34 mouse cellular contexts compared by ENCODE assay signal in genomic region chr5:138941842-138942241, GRCm38 (mm10).
"Had no signal": no experiment of that assay in that cellular context is flagged by ENCODE, and none has a peak within 500 bp of the region (broad histone marks: within the 10 kb centered on the region; RNA-seq: fewer than 3 reads in every experiment).

No protein-coding gene starts in this region.

- H3K4me3 ChIP-seq: heart, embryonic 10.5 days; heart, embryonic 12.5 days; heart, embryonic 13.5 days; heart, embryonic 15.5 days; hindbrain, embryonic 10.5 days; hindbrain, embryonic 12.5 days; hindbrain, embryonic 13.5 days; hindbrain, embryonic 15.5 days; intestine, embryonic 15.5 days; kidney, embryonic 15.5 days; layer of hippocampus, adult 2 months had no signal

- H3K36me3 ChIP-seq: heart, embryonic 10.5 days; heart, embryonic 12.5 days; heart, embryonic 13.5 days; heart, embryonic 15.5 days; hindbrain, embryonic 10.5 days; hindbrain, embryonic 12.5 days; hindbrain, embryonic 13.5 days; hindbrain, embryonic 15.5 days; intestine, embryonic 15.5 days; kidney, embryonic 15.5 days had no signal

- H3K27ac ChIP-seq: heart, embryonic 10.5 days; heart, embryonic 13.5 days; heart, embryonic 15.5 days; hindbrain, embryonic 10.5 days; hindbrain, embryonic 12.5 days; hindbrain, embryonic 13.5 days; hindbrain, embryonic 14.5 days; hindbrain, embryonic 15.5 days; hindbrain, postnatal 0 days; intestine, embryonic 15.5 days; kidney, embryonic 15.5 days; kidney, postnatal 0 days; layer of hippocampus, adult 2 months had no signal

- DNase-seq: heart, postnatal 10 days; heart, postnatal 36 days; heart, postnatal 4 days; kidney, adult 11 months; kidney, adult 18-20 months; kidney, adult 2 months; kidney, adult 8-10 months; kidney, adult 9 months; kidney, postnatal 10 days; kidney, postnatal 14 days; kidney, postnatal 25 days; kidney, postnatal 36 days; kidney, postnatal 4 days; layer of hippocampus, adult 9-11 months; layer of hippocampus, postnatal 36 days had no signal

- H3K4me2 ChIP-seq: heart, embryonic 11.5 days; heart, embryonic 12.5 days; heart, embryonic 13.5 days; heart, embryonic 15.5 days; hindbrain, embryonic 12.5 days; hindbrain, embryonic 13.5 days; hindbrain, embryonic 14.5 days; hindbrain, embryonic 15.5 days; intestine, embryonic 15.5 days; kidney, embryonic 15.5 days had no signal

- H3K9me3 ChIP-seq: heart, embryonic 10.5 days; heart, embryonic 12.5 days; heart, embryonic 13.5 days; heart, embryonic 15.5 days; hindbrain, embryonic 10.5 days; hindbrain, embryonic 12.5 days; hindbrain, embryonic 13.5 days; hindbrain, embryonic 15.5 days; intestine, embryonic 15.5 days; kidney, embryonic 15.5 days had no signal

- ATAC-seq: hindbrain, embryonic 16.5 days; hindbrain, postnatal 0 days; inflammation-experienced regulatory T-cells, adult 6 months; intestine, embryonic 15.5 days; intestine, embryonic 16.5 days; intestine, postnatal 0 days had no signal

- H3K27me3 ChIP-seq: heart, embryonic 12.5 days; heart, embryonic 13.5 days; heart, embryonic 15.5 days; hindbrain, embryonic 12.5 days; hindbrain, embryonic 13.5 days; hindbrain, embryonic 15.5 days; intestine, embryonic 15.5 days; kidney, embryonic 15.5 days had no signal

- H3K9ac ChIP-seq: heart, embryonic 12.5 days; heart, embryonic 13.5 days; heart, embryonic 15.5 days; hindbrain, embryonic 12.5 days; hindbrain, embryonic 13.5 days; hindbrain, embryonic 14.5 days; hindbrain, embryonic 15.5 days; intestine, embryonic 15.5 days; kidney, embryonic 15.5 days had no signal

- H3K4me1 ChIP-seq: hindbrain, embryonic 15.5 days had no signal
